Mouse (Mus musculus) layer of hippocampus, adult 2 months (tissue): ENCODE measurements around the gene Plekha6. TPM values are rescaled to one million over a fixed set of nuclear protein-coding genes. Genes with fewer than 3 reads are reported as not detected.

Experiments
- DNase-seq, 2 experiments: peaks; one replicate each; pipeline ENCODE4 v3.0.0; 2022; ENCODE audit warnings: low spot score in 2 of 2
- H3K27ac ChIP-seq: fragments of 200-600 bp; 2 replicates; pipeline ENCODE4 v1.8.1; 2022
- H3K4me3 ChIP-seq: fragments of 200-600 bp; 2 replicates; pipeline ENCODE4 v1.8.1; 2022; ENCODE audit warnings: mild to moderate bottlenecking
- CTCF ChIP-seq: fragments of 200-600 bp; conservative IDR thresholded peaks from 2 replicates; pipeline ENCODE4 v1.8.1; 2022; ENCODE audit warnings: antibody characterized with exemption, mild to moderate bottlenecking, moderate library complexity
- total RNA-seq, 2 experiments: library from RNA; stranded (reverse); gene quantifications; 2 replicates each; pipeline ENCODE4 v1.2.3; 2021

Plekha6 gene
- total RNA-seq, 2 experiments from 2014 or later: 47.6 to 55.0 TPM

GRCm38 (mm10) chr1:133155270-133155669 is 8.7 kb upstream of the Plekha6 start:
- H3K27ac ChIP-seq: no peak overlapping the region
- no peak for TF ChIP-seq CTCF
- H3K4me3 ChIP-seq: no peak overlapping the region
- DNase-seq: no peak

- Histone ChIP-seq H3K4me3 (no peak overlapping the region), H3K27ac (no peak overlapping the region)
- no peak for DNase-seq
- TF ChIP-seq CTCF: no peak
Measured at GRCm38 (mm10) chr1:133159128-133159564, 4.9 kb upstream of the Plekha6 start.

- TF ChIP-seq CTCF: no peak
Measured at GRCm38 (mm10) chr1:133161559-133161958, 2.5 kb upstream of the Plekha6 start.

GRCm38 (mm10) chr1:133162046-133162445 is 2.0 kb upstream of the Plekha6 start:
- H3K27ac ChIP-seq: no peak overlapping the region
- no peak for DNase-seq
- no peak overlapping the region for H3K4me3 ChIP-seq
- no peak for TF ChIP-seq CTCF

More at GRCm38 (mm10) chr1:133161559-133161958, 2.5 kb upstream of the Plekha6 start:
- Histone ChIP-seq H3K4me3 (no peak overlapping the region), H3K27ac (no peak overlapping the region)
- no peak for DNase-seq

- DNase-seq: no peak
- TF ChIP-seq CTCF: no peak
- Histone ChIP-seq H3K27ac (no peak overlapping the region), H3K4me3 (no peak overlapping the region)
Measured at GRCm38 (mm10) chr1:133162981-133163380, 1.0 kb upstream of the Plekha6 start.

GRCm38 (mm10) chr1:133164591-133165011 is 591 bp downstream of the Plekha6 start:
- no peak overlapping the region for H3K27ac ChIP-seq
- DNase-seq: no peak
- H3K4me3 ChIP-seq: peak overlapping the region; percentile 56
- no peak for TF ChIP-seq CTCF

- no peak for TF ChIP-seq CTCF
- DNase-seq: no peak
- Histone ChIP-seq H3K4me3 (no peak overlapping the region), H3K27ac (no peak overlapping the region)
Measured at GRCm38 (mm10) chr1:133165111-133165510, 1.1 kb downstream of the Plekha6 start.

GRCm38 (mm10) chr1:133168318-133169060 is 4.5 kb downstream of the Plekha6 start:
- Histone ChIP-seq H3K4me3 (no peak overlapping the region), H3K27ac (no peak overlapping the region)
- TF ChIP-seq CTCF: no peak
- DNase-seq: no peak

- TF ChIP-seq CTCF: no peak
- DNase-seq: no peak
- Histone ChIP-seq H3K27ac (no peak overlapping the region), H3K4me3 (no peak overlapping the region)
Measured at GRCm38 (mm10) chr1:133170196-133170595, 6.2 kb downstream of the Plekha6 start.

GRCm38 (mm10) chr1:133171357-133171756 is 7.3 kb downstream of the Plekha6 start:
- TF ChIP-seq CTCF: no peak
- DNase-seq: no peak

GRCm38 (mm10) chr1:133175150-133175549 is 11.1 kb downstream of the Plekha6 start:
- no peak for DNase-seq
- Histone ChIP-seq H3K4me3 (no peak overlapping the region), H3K27ac (no peak overlapping the region)
- no peak for TF ChIP-seq CTCF

More at GRCm38 (mm10) chr1:133171357-133171756, 7.3 kb downstream of the Plekha6 start:
- Histone ChIP-seq H3K4me3 (no peak overlapping the region), H3K27ac (no peak overlapping the region)

- TF ChIP-seq CTCF: peak; percentile 98
- DNase-seq: peak in 1 of 2 experiments; percentile 73
- no peak overlapping the region for H3K4me3 ChIP-seq
- H3K27ac ChIP-seq: no peak overlapping the region
Measured at GRCm38 (mm10) chr1:133177480-133178172, 13.6 kb downstream of the Plekha6 start.

- H3K4me3 ChIP-seq: no peak overlapping the region
- TF ChIP-seq CTCF: no peak
- no peak overlapping the region for H3K27ac ChIP-seq
- DNase-seq: peak in 1 of 2 experiments; percentile 32
Measured at GRCm38 (mm10) chr1:133178732-133179440, 14.9 kb downstream of the Plekha6 start.
